Mouse (Mus musculus) left cerebral cortex, adult 18-20 months (tissue): ENCODE measurements at regions not wholly inside any gene's neighbourhood (a gene's known extent, or its start where the extent isn't known, plus 50 kb on each side); places are given as distances from the start of the nearest gene placed in this dataset.

Experiments used
- DNase-seq, 2 experiments: peaks; one replicate each; pipeline ENCODE4 v3.0.0; 2021 to 2022; ENCODE audit warnings: low spot score in 2 of 2, mixed read lengths in 1 of 2

DNA sequence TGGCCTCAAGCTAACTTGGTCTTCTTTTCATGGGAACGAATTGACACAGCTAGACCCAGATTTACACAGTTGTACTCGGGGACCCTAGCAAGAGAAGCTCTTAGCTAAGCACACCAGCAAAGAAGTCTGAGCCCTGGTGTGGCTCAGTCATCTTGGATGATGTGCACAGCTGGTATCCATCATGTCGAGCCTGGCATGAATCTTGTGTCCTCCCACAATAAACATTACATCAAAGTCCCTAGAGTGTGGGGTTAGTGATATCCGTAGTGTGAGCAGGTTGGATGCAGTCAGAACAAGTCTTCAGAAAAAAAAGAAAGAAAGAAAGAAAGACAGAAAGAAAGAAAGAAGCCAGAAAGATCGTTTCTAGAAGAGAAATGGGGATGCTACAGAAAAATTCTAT lies 52.1 kb upstream of the Hmcn1 start:
- DNase-seq: no peak

DNA sequence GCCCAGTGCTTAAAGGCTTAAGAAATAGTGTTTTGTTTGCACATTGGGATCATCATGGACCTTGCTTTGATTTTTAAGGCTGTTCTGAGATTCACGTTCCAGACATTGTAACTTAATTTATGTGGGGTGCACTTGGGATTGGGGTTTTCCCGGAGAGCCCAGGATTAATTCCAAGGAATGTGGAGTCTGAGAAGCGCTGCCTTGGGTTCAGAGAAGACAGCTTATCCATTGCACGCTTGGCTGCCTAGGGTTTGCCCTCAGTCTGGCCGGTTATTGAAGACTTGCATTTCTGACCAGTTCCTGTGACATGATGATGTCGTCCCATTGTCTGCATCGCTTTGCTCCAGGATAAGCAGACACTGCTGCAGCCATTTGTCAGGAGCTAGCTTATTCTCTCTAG lies 53.4 kb upstream of the Hmcn1 start:
- DNase-seq: no peak

DNA sequence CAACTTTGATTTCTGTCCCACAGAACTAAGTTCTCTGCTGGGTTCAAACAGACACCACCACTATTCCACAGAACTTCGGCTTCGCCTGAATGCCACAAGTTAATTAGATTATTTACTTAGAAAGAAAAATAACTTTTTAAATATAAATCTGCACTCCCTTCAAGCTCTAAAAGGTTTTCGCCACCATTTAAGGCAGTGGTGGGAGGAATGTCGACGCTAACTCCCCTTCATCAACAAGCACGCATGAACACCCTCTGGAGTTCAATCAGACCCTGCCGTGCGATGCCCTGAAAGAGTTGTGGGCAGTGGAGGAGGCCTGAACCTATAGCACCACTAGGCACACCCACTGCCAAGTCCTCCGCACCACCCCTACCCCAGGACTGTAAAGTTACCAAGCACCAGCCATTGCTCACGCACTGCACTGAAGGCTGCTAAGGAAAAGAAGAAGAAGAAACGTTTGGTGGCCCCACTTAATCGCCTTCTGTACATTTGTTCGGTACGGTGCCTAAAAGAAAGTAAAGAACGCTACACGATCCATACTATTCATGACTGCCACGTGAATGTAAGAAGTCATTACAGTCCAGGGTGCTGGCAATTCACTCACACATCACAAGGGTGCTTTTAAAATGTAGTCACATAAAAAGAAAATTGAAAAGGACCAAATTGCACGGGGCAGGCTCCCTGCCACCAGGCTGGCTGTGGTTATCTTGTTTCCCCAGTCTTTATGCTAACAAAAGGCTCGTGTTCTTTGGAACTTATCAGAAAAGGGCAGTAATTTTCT lies 56.7 kb upstream of the Hmcn1 start:
- no peak for DNase-seq

DNA sequence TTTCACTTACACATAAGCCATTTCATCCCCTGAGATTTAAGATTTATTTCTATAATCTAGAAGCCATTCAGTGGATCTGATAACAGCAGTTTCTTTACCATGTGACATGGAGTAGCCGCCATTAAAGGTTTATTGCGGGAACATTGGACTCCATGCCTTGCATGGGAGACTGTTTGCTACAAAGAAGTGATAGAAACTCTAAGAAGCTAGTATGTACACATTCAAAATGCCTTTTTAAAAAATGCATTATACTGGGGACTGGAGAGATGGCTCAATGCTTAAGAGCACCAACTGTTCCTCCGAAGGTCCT lies 57.2 kb upstream of the Hmcn1 start:
- DNase-seq: no peak

DNA sequence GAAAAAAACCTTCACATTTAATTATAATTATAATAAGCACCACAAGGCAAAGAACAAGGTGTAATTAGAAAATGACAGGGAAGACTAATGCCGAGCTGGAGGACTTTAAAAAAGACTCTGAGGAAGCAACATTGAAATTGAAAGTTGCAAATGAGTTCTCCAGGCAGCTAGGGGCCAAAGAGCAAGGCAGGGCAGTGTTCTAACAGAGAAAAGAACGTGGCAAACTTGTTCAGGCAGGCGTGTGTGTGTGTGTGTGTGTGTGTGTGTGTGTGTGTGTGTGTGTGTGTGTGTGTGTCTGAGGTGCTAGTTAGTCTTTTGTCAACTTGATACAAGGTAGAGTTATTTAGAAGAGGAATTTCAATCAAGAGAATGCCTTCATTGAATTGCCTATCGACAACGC lies 60.0 kb upstream of the Hmcn1 start:
- no peak for DNase-seq

DNA sequence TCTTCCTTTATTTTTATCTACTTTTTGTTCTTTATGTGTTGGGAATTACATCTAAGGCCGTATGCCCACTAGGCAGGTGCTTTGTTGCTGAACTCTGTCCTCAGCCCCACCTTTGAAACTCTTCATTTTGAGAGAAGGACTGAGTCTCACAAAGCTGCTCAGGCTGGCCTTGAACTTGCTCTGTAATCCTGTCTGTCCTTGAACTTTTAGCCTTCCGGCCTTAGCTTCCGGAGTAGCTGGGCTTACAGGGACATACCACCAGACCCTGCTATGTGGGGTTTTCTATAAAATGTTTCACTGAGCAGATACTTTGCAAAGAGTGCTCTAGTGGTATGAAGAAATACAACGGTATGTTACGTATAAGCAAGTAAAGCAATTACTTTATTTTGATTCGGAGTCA lies 62.2 kb upstream of the Hmcn1 start:
- DNase-seq: no peak

DNA sequence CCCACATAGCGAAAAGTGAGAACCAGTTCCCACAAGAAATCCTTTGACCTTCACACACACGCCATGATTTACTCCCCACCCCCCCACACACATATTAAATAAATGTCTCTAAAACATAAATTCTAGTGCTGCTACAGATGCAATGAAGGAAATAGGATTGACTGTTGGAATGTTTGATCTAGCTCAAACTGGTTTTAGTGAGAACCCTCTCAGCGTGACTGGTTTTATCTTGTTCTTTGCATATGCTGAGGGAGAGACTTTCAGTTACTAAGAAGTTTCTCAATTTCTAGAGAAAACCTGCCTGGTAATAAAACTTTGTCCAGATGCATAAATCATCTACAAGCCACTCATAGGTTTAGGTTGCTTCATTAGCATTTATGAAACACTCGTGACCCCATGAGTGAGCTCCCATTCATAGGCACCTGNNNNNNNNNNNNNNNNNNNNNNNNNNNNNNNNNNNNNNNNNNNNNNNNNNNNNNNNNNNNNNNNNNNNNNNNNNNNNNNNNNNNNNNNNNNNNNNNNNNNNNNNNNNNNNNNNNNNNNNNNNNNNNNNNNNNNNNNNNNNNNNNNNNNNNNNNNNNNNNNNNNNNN lies 66.4 kb upstream of the Hmcn1 start:
- DNase-seq: no peak

DNA sequence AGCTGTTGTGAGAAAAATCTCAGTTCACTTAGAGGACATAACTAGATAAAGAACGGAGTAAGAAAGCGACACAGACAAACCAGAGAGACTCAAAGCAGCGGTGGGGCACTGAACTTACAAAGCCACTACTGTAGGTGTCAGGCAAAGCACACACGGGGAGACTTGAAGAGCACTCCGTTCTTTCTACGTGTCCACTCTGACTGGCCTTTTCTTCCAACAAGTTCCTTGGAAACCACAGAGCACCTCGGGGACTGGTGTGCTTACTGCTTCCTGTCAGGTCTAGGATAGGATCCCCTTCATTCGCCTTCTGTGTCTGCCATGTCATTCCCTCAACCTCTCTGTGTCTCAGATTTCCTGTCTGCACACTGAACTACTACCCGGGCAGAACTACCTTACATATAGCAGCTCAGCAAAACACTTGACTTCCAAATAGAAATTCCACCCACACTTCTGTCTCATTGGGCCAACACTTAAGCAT lies 71.9 kb upstream of the Hmcn1 start:
- no peak for DNase-seq

DNA sequence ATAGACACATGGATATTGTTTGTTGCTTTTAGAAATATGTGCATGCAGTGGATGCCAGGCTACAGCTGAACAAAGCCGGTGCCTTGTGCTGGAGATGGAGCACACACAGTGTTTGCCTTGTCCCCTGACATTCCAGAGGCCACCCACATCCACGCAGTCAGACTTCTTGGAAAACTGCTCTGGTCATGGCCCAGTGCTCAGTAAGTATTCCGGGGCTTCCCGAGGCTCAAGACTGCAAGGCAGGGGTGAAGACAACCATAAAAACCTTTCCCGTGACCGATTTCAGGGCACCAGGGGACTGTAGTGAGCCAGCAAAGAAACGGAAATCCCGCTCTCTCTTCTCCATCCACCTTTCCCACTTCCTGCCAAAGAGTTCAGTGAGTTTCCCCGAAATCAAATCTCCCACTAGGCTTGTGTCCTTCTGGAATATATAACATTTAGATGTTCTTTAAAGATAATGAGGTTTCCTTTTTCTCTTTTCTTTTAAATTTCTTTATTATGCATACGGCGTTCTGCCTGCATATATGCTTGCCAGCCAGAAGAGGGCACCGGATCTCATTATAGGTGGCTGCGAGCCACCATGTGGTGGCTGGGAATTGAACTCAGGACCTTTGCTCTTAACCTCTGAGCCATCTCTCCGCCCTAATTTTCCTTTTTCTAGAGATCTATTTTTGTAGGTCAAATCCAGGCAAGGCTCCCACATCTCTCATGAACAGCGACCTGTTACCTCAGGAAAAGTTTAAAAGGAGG lies 73.3 kb upstream of the Hmcn1 start:
- DNase-seq: no peak

DNA sequence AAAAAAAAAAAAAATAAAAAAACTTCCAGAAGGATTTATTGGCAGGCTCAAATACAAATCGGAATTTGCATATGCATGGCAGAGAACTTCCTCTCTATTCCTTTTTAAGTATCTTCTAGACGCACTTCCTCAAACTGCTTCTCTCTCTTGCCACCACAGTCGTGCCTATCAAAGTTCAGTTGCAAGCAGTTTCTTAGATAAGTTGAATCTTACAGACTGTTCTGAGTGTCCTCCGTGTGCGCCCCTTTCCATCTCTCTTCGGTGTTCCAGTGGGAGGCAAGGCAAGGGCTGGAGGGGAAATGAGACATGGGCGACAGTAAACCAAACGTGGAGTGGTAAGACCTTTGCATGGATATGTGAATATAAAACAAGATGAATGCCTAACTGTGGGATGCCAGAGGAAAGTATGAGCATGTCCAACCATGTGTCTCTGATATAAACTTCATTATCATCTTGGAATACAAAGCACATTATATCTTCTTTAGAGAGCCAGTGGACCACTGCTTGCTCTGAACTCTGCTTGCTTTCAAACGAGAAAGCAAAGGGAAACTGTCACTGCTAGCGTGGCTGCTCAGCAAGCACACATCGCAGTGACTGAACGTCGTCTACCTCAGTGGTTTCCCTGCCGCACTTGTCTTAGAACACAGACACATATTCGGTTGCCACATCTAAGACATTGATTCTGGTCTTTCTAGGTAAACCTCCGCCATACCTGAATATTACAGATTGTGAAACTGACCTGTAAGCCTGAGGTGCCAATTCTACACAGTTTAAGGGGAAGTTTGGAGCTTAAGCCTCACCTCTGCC lies 81.5 kb upstream of the Hmcn1 start:
- no peak for DNase-seq

DNA sequence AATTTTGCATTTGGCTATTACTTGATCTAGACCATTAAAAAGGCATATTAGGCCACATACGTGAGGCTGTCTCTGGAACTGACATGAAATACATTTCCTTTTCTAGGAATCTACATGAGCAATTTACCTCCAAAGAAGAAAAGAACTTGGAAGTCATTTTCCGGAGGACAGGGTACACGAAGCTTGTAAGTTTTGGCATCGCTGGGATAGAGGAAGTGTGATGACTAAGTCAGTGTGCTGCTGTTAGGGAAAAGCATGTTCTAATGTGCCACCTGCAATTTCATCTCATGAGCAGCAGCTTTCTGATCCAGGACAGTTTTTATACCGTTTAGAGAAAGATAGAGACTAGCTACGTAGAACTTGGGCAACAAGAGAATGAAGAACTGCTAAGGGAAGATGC lies 82.3 kb upstream of the Hmcn1 start:
- no peak for DNase-seq

DNA sequence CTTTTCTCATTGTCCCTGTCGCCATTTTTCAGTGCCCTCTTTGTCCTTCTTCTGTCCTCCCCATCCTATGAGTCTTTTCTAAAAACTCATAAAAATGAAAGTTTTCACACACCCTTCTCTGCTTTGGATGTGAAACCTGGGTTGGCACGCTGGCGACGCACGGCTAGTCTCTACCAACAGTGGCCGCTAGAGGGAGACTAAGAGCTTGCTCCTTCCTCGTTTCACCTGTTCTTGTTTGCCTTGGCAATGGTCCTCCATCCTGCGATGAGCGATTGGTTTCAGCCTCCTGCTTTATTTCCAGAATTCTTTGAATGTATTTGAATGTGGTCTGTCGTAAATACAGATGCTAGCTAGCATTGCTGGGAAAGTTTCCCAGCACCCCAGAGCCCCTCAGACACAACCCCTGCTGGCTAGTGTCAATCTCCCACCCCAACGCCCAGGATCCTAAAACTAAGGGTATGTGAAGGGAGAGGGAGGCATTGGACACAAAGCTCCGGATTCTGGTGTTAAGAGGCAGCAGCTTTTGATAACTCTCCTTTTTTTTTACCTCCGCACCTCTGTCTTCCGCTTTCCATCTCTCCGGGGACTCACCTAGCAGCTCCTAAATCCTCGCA lies 85.8 kb upstream of the Hmcn1 start:
- peak; percentile 84 to 90 for DNase-seq

DNA sequence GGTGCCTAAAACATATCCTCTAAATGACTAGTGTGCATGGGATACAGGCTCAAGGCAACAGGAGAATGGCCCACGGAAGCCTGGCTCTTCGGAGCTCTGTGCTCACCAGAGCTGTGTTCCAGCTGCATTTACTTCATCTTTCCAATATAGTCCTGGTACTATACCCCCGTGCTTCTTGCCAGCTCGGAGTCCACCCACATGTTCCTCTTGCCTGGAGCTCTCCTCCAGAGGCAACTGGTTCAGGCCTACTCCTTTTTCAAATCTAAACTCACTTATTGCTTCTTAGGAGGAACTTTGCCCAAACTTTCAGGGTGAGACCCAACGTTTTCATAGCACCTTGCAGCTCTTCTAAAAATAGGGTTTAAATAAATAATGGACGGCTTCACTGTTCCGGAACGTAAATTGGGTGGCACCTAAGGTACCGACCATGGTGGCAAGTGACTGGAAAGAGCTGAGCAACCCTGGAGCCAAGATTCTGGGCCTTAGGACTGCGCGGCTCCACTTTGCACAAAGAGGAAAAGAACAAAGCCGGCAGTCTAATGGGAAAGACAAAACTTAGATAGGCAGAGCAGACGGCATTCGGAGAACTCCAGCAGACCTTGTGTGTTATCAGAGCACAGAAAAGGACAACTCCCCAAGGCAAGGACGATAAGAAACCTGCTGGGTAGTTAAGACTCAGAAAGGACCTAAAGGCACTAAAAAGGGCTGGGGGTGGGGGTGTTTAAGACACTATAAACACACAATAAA lies 86.6 kb upstream of the Hmcn1 start:
- no peak for DNase-seq

DNA sequence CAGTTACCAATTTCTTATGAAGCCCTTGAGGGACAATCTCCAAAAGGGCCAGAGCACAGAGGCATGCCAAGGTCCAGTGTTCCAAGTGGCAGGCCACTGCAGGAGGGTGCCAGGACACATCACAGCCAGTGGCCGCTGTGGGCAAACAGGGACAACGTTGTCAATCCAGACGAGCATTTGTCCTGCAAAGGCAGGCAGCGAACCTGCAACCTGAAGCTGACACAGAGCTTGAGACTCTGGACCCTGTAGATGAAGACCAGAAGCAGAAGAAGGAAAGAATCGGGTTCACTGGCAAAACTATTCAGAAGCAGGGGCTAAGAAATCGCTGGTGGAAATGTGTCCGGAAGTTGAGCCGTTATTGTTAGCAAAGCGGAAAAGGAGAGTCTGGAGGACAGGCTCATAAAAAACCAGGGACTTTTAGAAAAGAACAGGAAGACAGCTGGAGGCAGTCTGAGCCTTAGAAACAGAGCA lies 87.3 kb upstream of the Hmcn1 start:
- no peak for DNase-seq

DNA sequence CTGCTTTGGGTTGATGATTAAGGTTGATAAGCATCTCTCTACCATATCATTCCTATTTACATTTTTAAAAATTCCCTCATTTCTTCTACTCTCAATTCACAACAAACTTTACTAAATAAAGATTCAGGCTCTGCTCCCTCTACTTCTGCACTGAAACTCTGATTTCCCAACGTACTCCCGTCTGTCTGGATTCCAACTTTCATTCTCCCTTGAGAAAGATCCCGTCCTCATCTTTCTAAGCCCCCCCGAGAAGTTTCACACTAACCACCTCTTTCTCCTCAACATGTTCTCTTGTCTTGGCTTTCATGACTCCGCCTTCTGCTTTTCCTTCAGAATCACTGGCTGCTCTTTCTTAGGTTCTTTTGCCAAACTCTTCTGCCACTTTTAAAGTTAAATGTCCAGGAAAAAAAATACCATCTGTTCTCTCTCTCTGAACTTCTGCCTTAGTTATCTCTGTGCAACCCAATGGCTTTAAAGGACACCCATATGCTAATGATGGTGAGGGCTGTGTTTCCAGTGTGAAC lies 89.3 kb upstream of the Hmcn1 start:
- no peak for DNase-seq

DNA sequence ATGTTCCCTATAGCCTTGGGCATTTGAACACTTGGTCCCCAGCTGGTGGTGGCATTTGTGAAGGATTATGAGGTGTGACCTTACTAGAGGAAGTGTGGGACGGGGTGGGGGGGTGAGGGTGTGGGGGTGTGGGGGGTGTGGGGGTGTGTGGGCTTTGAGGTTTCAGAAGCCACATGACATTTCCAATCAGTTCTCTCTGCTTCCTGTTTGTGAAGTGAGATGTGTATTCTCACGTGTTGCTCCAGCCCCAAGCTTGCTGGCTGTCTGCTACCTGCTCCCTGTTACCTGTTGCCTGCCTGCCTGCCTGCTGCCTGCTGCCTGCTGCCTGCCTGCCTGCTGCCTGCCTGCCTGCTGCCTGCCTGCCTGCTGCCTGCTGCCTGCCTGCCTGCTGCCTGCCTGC lies 90.6 kb upstream of the Hmcn1 start:
- no peak for DNase-seq

DNA sequence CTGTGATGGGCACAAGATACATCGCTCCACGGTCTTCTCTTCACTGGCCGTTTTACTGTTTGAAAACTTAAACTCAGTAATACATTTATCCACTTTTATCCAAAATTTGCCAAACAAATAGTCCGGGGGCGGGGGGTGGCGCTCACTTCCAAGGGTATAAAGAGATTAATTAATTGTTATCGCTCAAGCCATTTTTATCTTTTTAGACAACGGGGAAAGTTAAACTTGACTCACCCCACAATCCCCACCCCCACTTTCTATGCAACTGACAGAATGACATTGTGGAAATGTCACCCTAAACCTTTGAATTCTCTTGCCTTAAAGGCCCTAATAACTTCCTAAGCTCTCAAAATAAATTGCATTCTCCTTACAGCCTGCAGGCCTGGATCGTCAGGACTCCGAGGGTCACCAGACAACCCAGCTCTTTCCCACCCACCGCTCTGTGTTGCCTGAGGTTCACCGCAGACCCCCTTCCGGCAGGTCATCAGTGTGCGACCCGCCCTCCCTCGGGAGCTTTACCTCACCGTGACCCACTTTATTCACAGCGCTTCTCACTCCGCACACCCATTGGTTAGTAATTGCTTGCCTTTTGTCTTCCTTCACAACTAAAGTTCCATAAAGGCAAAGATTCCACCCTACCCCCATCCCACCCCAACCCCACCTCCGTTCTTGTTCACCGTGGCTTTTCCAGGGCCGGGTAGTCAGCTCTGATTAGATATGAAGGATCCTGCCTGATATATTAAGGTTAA lies 93.0 kb upstream of the Hmcn1 start:
- DNase-seq: no peak

DNA sequence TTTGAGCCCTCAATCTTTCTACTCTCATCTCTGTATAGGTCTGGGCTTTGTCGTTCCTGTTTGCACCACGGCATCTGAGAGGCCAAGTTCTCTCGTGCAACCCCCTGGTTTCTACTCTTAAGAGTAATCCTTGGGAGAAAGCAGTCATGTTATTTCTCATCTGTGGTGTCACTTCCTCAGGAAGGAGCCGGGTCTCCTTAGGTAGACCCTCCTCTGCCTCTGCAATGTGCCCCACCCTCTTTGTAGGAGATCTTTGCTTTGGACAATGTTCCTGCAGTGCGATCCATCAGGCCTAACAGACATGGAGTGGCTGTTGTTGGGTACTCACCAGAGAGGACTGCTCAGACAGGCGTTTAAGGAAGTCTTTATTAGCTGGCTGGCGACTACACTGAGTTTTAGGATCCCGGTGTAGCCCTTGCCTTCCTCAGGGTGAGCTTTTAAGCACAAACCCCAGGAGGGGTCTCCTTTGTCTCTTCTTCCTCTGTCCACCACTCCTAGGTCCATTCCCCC lies 94.0 kb upstream of the Hmcn1 start:
- DNase-seq: no peak

DNA sequence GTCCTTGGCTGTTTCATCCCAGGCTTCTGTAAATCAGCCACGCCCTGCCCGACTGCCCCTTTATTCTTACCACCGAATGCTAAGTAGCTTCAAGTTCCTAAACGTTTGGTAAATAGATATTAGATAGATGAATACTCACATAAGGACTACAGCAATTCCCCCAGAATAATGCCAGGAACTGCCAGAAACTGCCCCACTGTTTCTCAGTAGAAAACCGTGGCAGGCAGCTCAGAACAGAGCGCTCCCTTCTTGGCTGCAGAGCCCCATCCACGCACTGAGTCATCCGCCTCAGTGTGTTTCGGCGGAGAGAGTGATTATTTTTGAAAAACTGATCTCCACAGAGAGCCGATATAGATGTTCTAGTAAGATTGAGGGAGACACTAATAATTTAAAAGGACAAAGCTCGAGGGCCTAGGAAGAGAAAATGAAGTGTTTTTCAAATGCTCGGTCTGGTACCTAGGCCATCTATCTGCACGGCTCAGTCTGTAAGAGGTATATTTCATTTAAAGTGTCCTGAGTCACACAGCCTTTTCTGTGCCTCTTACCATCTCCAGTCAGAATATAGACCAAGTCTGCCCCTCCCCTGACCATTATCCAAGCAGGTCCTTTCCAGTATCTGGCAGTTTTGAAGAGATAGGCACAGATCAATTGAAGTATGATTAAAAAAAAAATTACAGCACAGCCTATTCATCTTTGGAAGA lies 94.4 kb upstream of the Gm47985 start:
- DNase-seq: peak; percentile 68 to 82
